Mouse (Mus musculus) cortical plate, adult 2 months (tissue): ENCODE results near the gene Ccl7. TPM values are rescaled to one million over a fixed set of nuclear protein-coding genes. Genes with fewer than 3 reads are reported as not detected.

Source experiments
- H3K27ac ChIP-seq: fragments of 200-500 bp; 2 replicates; pipeline ENCODE4 v1.5.1; 2012; ENCODE audit warnings: low read length, control low read depth, inconsistent platforms; ENCODE audit not compliant: insufficient read depth
- H3K4me1 ChIP-seq: fragments of 200-500 bp; 2 replicates; pipeline ENCODE4 v1.6.1; 2011; ENCODE audit warnings: low read length; ENCODE audit not compliant: control insufficient read depth, insufficient read depth
- H3K4me3 ChIP-seq: fragments of 200-500 bp; 2 replicates; pipeline ENCODE4 v1.5.1; 2011; ENCODE audit warnings: mild to moderate bottlenecking, low read length, control low read depth; ENCODE audit not compliant: insufficient read depth
- CTCF ChIP-seq: fragments of 200-500 bp; IDR thresholded peaks from 2 replicates; pipeline ENCODE4 v1.5.1; 2011; ENCODE audit warnings: mild to moderate bottlenecking, control low read depth, low read length; ENCODE audit not compliant: insufficient read depth; ENCODE audit errors: extremely low read depth
- POLR2A ChIP-seq: fragments of 200-500 bp; IDR thresholded peaks from 2 replicates; pipeline ENCODE4 v1.6.1; 2011; ENCODE audit warnings: mild to moderate bottlenecking, low read length, control low read depth; ENCODE audit not compliant: insufficient read depth; ENCODE audit errors: extremely low read depth
- polyA plus RNA-seq: library from polyadenylated mRNA; depleted of rRNA; stranded (reverse); fragments of >200 nt; gene quantifications from 2 replicates; pipeline ENCODE4 v1.2.3, GENCODE M21; 2012; rRNA removed

The Ccl7 gene
- 0.19 TPM in 1 of 2 replicates, not detected in the other for polyA plus RNA-seq

- Histone ChIP-seq H3K4me3 (no peak within 1 kb of the TSS), H3K4me1 (no peaks in the 10 kb centered on the region), H3K27ac (no peak within 1 kb of the TSS)
- TF ChIP-seq CTCF (no peak), POLR2A (no peak)
Observed at GRCm38 (mm10) chr11:82045471-82045870, at the start of gene Ccl7. TSS of gene Ccl7 (plus strand) at chr11:82045712.

DNA sequence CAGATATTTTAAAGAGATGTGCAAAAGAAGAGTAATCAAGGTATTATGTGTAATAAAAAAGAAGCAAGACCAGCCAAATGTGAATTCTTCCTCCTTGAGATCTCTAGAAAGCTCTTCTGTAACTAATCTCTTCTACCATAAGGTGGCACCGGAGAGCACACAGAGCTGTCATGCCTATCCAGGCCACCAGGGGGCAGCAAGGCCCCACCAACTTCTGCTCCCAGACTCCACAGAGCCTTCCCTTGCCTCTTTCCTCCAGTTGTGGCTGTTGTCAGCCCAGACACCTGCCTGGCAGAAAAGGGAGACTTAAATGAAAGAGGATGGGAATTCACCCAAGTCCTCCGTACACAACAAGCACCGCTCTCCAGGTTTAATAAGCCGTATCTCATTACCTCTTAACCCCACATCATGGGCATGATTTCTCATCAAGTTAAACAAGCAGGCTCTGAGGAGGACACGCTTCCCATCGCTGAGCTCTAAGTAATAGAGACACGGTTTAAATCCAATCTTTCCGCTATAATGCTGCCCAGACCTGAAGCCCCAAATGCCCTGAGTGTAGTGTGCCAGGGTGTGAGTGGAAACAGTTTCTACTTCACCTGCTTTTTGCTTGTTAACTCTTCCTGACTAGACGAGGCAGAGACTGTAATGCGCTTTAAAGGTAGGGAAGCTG, 49.2 kb upstream of the Ccl7 start:
- TF ChIP-seq POLR2A: no peak
- peak; percentile 100 for TF ChIP-seq CTCF
- Histone ChIP-seq H3K27ac (no peak overlapping the region), H3K4me3 (no peak overlapping the region), H3K4me1 (no peaks in the 10 kb centered on the region)

GRCm38 (mm10) chr11:81997085-81997484, 48.4 kb upstream of the Ccl7 start:
- H3K4me1 ChIP-seq: no peaks in the 10 kb centered on the region
- TF ChIP-seq CTCF: no peak
- TF ChIP-seq POLR2A: no peak
- no peak overlapping the region for H3K27ac ChIP-seq
- H3K4me3 ChIP-seq: no peak overlapping the region

DNA sequence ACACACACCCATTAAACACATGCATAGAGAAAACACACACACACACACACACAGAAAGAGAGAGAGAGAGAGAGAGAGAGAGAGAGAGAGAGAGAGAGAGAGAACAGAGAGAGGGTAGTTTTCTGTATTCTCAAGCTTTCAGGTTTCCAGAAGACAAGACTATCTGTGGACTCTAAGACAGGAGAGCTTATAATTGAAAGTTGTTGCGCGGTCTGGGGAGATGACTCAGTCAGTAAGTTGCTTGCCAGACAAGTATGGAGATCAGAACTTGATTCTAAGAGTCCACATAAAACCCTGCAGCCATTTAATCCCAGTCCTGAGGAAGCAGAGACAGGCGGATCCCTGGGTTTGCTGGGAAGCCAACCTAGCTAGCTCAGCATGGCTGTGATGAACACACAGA, 46.9 kb upstream of the Ccl7 start:
- Histone ChIP-seq H3K27ac (no peak overlapping the region), H3K4me1 (no peaks in the 10 kb centered on the region), H3K4me3 (no peak overlapping the region)
- no peak for TF ChIP-seq POLR2A
- TF ChIP-seq CTCF: no peak

GRCm38 (mm10) chr11:81999469-81999868, 46.0 kb upstream of the Ccl7 start:
- Histone ChIP-seq H3K4me1 (no peaks in the 10 kb centered on the region), H3K27ac (no peak overlapping the region), H3K4me3 (no peak overlapping the region)
- TF ChIP-seq CTCF (no peak), POLR2A (no peak)

DNA sequence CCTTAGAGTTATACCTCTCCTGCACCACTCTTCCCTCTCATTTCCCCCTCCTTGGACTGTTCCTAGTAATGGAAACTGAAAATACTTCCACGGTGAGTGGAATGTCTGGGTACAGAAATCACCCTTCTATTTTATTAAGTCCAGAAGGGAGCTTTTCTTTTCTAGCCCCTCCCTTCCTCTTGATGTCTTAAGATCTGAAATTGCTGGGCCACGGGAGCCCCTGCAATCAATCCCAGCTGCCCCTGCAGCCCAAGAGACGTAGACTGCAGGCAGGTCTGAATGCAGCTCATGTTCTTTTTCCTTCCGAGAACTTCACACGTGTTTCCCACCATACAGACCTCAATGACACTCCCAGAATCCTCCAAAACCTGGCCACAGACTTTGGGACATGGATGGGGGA, 44.9 kb upstream of the Ccl7 start:
- no peaks in the 10 kb centered on the region for H3K4me1 ChIP-seq

GRCm38 (mm10) chr11:82004810-82005209, 40.7 kb upstream of the Ccl7 start:
- H3K27ac ChIP-seq: no peak overlapping the region
- TF ChIP-seq POLR2A (no peak), CTCF (no peak)
- H3K4me1 ChIP-seq: no peaks in the 10 kb centered on the region
- no peak overlapping the region for H3K4me3 ChIP-seq

More for the DNA sequence above, 44.9 kb upstream of the Ccl7 start:
- TF ChIP-seq POLR2A (no peak), CTCF (no peak)
- Histone ChIP-seq H3K4me3 (no peak overlapping the region), H3K27ac (no peak overlapping the region)

- H3K4me3 ChIP-seq: no peak overlapping the region
- no peaks in the 10 kb centered on the region for H3K4me1 ChIP-seq
- TF ChIP-seq CTCF (no peak), POLR2A (no peak)
- H3K27ac ChIP-seq: no peak overlapping the region
Observed at GRCm38 (mm10) chr11:82006796-82007423, 38.6 kb upstream of the Ccl7 start.

DNA sequence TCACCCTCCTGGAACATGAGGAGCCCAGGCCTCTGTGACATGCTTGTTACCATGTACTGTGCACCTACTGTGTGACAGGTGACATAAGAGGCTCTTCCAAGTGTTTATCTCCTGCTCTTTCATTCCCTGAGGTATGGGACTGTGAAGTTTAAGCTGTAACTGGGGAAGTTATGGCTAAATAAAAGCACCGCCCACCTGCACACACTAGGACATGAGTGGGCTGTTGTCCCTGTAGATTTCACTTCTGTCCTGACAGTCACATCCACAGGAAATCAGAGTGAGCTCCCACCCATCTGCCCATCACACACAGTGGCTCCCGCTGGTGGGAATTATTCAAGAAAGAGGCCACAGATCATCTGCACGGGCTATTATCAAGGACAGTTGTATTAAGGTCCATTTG, 35.4 kb upstream of the Ccl7 start:
- Histone ChIP-seq H3K27ac (no peak overlapping the region), H3K4me3 (no peak overlapping the region), H3K4me1 (no peaks in the 10 kb centered on the region)
- TF ChIP-seq POLR2A: no peak
